Mouse (Mus musculus) brown adipose tissue, adult 24 weeks (tissue): Measurements from ENCODE around the gene Tmem222. TPM values are rescaled to one million over a fixed set of nuclear protein-coding genes. Genes with fewer than 3 reads are reported as not detected.
A peak's percentile ranks its signal among the peaks of the same experiment; 100 is the strongest.

Experiments
- H3K27ac ChIP-seq: fragments of 200-500 bp; replicated peaks from 2 replicates; pipeline ENCODE4 v1.5.1; 2012; ENCODE audit warnings: low read depth, mild to moderate bottlenecking, low read length
- H3K4me1 ChIP-seq: fragments of 200-500 bp; 2 replicates; pipeline ENCODE4 v1.6.1; 2012; ENCODE audit warnings: low read length, mixed read lengths; ENCODE audit not compliant: control insufficient read depth, insufficient read depth, insufficient read length
- H3K4me3 ChIP-seq: fragments of 200-500 bp; 2 replicates; pipeline ENCODE4 v1.5.1; 2012; ENCODE audit warnings: low read depth, mild to moderate bottlenecking, low read length, moderate library complexity; ENCODE audit not compliant: insufficient read depth
- polyA plus RNA-seq: library from polyadenylated mRNA; stranded (reverse); fragments of >200 nt; gene quantifications from 2 replicates; pipeline ENCODE4 v1.2.4, GENCODE M21; 2012; ENCODE audit not compliant: missing spikeins, insufficient read depth, insufficient read length

The Tmem222 gene
- polyA plus RNA-seq, 1 experiment, result 34.4 TPM

DNA sequence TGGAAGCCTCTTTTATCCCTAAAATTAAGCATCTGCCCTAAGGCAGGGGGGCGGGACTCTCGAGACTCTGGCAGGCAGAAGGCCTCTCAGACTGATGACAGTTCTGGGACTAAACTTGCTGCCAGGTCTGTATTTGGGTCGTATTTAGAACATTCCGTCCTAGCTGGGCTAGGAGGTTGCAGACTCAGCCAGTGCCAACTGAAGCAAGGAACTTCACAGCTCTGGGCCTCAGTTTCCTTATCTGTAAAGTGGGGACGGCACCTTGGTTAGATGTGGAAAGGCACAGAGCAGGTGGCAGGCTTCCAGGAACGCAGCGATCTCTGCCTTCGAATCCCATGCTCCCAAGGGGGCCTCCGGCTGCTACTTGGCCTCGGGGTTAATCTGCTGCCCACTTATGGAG is 51.5 kb downstream of the Tmem222 start:
- H3K27ac ChIP-seq, result 0 out of 2 replicates have a peak overlapping the region, but pooled peaks have one; percentile 28
- H3K4me3 ChIP-seq, result no peak overlapping the region
- H3K4me1 ChIP-seq, result peaks cover 7% of the 10 kb centered on the region; the same call in 1 of the 2 replicates

- Histone ChIP-seq H3K4me1 (peaks cover 7% of the 10 kb centered on the region; the same call in 1 of the 2 replicates), H3K27ac (no peak overlapping the region), H3K4me3 (no peak overlapping the region)
Measured at GRCm38 (mm10) chr4:133223875-133224274, 53.7 kb downstream of the Tmem222 start.

DNA sequence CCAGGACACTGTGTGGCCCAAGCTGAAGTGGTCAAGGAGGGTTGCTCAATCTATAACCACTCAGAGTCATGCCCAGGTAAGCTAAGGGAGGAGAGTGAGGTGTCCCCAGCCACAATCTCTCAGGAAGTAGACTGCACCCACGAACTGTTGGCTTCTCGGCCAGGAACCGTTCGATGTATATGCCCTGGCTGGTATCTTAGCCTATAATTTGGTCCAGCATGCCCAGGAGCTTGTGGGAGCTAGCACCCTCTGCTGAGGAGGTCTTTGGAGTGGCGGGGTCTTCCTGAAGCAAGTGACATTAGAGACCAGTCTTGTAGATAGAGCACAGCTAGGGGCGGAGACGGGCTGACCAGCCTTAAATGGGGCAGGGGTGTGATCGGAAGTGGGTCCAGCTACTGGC is 55.9 kb downstream of the Tmem222 start:
- Histone ChIP-seq H3K4me1 (peaks cover 4% of the 10 kb centered on the region; the same call in 1 of the 2 replicates), H3K27ac (no peak overlapping the region), H3K4me3 (no peak overlapping the region)

DNA sequence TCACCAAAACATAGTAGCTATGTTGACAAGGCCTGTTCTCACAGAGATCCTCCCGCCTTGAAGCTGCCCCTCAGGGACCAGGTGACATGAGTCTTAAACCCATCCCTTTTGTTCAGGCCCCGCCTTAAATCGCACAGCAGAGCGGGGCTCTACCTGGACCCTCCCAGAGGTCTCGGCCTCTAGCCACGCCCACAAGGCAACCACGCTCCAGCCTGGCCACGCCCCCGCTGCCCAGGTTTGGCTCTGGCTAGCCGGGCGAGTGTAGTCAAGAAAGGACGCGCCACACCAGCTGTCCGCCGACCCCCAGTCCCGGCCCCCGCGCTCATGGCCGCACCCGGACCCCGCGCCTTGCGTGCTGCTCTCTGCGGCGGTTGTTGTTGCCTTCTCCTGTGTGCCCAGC is 56.9 kb downstream of the Tmem222 start:
- Histone ChIP-seq H3K27ac (no peak overlapping the region), H3K4me1 (no peaks in the 10 kb centered on the region), H3K4me3 (no peak overlapping the region)

DNA sequence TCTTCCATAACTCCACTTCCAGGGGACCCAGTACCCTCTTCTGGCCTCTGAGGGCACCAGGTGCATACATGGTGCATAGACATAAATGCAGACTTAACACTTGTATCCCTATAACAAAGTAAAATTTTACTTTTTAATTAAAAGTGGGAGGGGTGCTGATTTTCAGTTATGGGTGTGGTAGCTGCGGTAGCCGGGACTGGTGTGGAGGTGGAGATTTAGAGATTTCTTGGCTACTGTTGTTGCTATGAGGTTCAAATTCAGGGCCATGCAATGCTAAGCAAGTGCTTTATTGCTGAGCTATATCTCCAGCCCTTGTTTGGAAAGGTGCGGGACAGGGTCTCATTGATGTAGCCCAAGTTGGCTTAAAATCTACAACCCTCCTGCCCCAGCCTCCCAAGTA is 58.8 kb downstream of the Tmem222 start:
- Histone ChIP-seq H3K27ac (no peak overlapping the region), H3K4me1 (no peaks in the 10 kb centered on the region), H3K4me3 (no peak overlapping the region)

DNA sequence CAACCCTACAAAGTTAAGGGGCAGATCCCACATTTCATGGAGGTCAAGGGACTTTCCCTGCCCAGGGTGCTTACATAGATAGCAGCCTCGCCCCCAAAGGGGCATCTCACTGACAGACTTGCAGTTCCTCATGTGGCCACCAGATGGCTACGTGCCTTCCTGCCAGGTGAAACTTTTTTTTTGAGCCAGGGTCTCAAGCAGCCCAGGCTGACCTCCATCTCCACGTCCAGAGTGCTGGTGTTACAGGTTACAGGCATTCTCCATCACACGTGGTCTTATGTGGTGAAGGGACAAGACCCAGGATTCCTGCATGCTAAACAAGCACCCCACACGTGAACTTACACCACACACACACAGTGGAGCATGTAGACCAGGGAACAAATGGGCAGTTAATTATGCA is 60.0 kb downstream of the Tmem222 start:
- Histone ChIP-seq H3K4me3 (no peak overlapping the region), H3K27ac (no peak overlapping the region), H3K4me1 (no peaks in the 10 kb centered on the region; the same call in 1 of the 2 replicates)

Other genes starting within 250 kb of the Tmem222 start
- gene Wasf2, start 147.3 kb downstream of the Tmem222 start, polyA plus RNA-seq, result 39.6 and 39.8 TPM in 2 replicates
- 3.3 and 4.1 TPM in 2 replicates for gene Cd164l2, start 65.7 kb downstream of the Tmem222 start, polyA plus RNA-seq
- gene Gpr3, start 65.3 kb downstream of the Tmem222 start, polyA plus RNA-seq, result not detected in 2 replicates
- gene Map3k6, start 37.0 kb downstream of the Tmem222 start, polyA plus RNA-seq, result 8.1 and 8.3 TPM in 2 replicates
- 2.4 and 3.2 TPM in 2 replicates for gene Sytl1, start 14.7 kb downstream of the Tmem222 start, polyA plus RNA-seq
- 25.6 TPM in 2 replicates for gene Wdtc1, start 75.7 kb upstream of the Tmem222 start, polyA plus RNA-seq
- gene Slc9a1, start 91.9 kb upstream of the Tmem222 start, polyA plus RNA-seq, result 8.6 and 10.3 TPM in 2 replicates
- gene Tent5b, start 202.3 kb upstream of the Tmem222 start, polyA plus RNA-seq, result 0.44 TPM in 1 of 2 replicates, not detected in the other
- gene Trnp1, start 220.8 kb upstream of the Tmem222 start, polyA plus RNA-seq, result 1.0 TPM in 1 of 2 replicates, not detected in the other
- not detected in 2 replicates for gene Kdf1, start 241.2 kb upstream of the Tmem222 start, polyA plus RNA-seq